Mouse (Mus musculus) limb, embryonic 11.5 days (tissue): ENCODE results near the gene Sord. TPM values are rescaled to one million over a fixed set of nuclear protein-coding genes. Genes with fewer than 3 reads are reported as not detected.

Source experiments
- ATAC-seq: fragments of 200-750 bp; cut with Nextera tagmentation; 2 replicates; pipeline ENCODE4 v1.8.0; 2017; ENCODE audit warnings: low read depth; ENCODE audit not compliant: insufficient number of reproducible peaks, low FRiP score, low TSS enrichment
- DNase-seq: peaks from one replicate; pipeline ENCODE4 v3.0.0-alpha.2; 2015; ENCODE audit warnings: low spot score
- H3K27ac ChIP-seq: fragments of 300-500 bp; sonication (generic); replicated peaks from 2 replicates; pipeline ENCODE4 v1.5.1; 2014; ENCODE audit warnings: low read depth, mild to moderate bottlenecking, low read length
- H3K27me3 ChIP-seq: fragments of 300-500 bp; sonication (generic); 2 replicates; pipeline ENCODE4 v1.6.1; 2014; ENCODE audit warnings: mild to moderate bottlenecking, low read length, mixed read lengths; ENCODE audit not compliant: control insufficient read depth, insufficient read depth
- H3K36me3 ChIP-seq: fragments of 300-500 bp; sonication (generic); 2 replicates; pipeline ENCODE4 v1.6.1; 2014; ENCODE audit warnings: mild to moderate bottlenecking, low read length, moderate library complexity, mixed read lengths; ENCODE audit not compliant: control insufficient read depth, insufficient read depth
- H3K4me1 ChIP-seq: fragments of 300-500 bp; sonication (generic); 2 replicates; pipeline ENCODE4 v1.6.1; 2014; ENCODE audit warnings: low read length, mixed read lengths; ENCODE audit not compliant: control insufficient read depth, insufficient read depth
- H3K4me2 ChIP-seq: fragments of 300-500 bp; sonication (generic); 2 replicates; pipeline ENCODE4 v1.6.1; 2014; ENCODE audit warnings: low read depth, mild to moderate bottlenecking, moderate library complexity; ENCODE audit not compliant: severe bottlenecking
- H3K4me3 ChIP-seq: fragments of 300-500 bp; sonication (generic); 2 replicates; pipeline ENCODE4 v1.5.1; 2014; ENCODE audit warnings: low read depth, low read length
- H3K9ac ChIP-seq: fragments of 300-500 bp; sonication (generic); 2 replicates; pipeline ENCODE4 v1.6.1; 2014; ENCODE audit warnings: mild to moderate bottlenecking, low read length
- H3K9me3 ChIP-seq: fragments of 300-500 bp; sonication (generic); 2 replicates; pipeline ENCODE4 v1.6.1; 2016; ENCODE audit warnings: low read length; ENCODE audit not compliant: control insufficient read depth
- WGBS: fragments of 180-500 bp; shearing (Covaris S2); extraction: QIAGEN DNeasy Blood & Tissue Kit; methylation state at CpG from one replicate; pipeline ENCODE4 v1.1.7; 2014; 5-methylcytosine and 5-hydroxymethylcytosine counted together
- polyA plus RNA-seq: library from polyadenylated mRNA; unstranded; fragments of >200 nt; fragmentation: Nextera tagmentation; extraction: Ambion mirVana; gene quantifications from 2 replicates; pipeline ENCODE4 v1.2.1, GENCODE M21; 2014

Gene Sord
- polyA plus RNA-seq = 17.0 and 17.1 TPM in 2 replicates

GRCm38 (mm10) chr2:122234611-122235288, at the start of gene Sord:
TSS of gene Sord (plus strand) at chr2:122234749.
- Histone ChIP-seq H3K9me3 (no peaks in the 10 kb centered on the region), H3K4me3 (peak within 1 kb of the TSS; percentile 38), H3K4me1 (no peaks in the 10 kb centered on the region), H3K27ac (no peak within 1 kb of the TSS), H3K36me3 (no peaks in the 10 kb centered on the region), H3K9ac (peak within 1 kb of the TSS; percentile 38), H3K27me3 (no peaks in the 10 kb centered on the region), H3K4me2 (peak within 1 kb of the TSS; percentile 75)
- WGBS = under 1% methylated on average over 35 of the region's 35 CpGs
- peak; percentile 94 for ATAC-seq
- DNase-seq = peak; percentile 88

GRCm38 (mm10) chr2:122185086-122185485, 49.5 kb upstream of the Sord start:
- WGBS = 94% methylated on average over 4 of the region's 4 CpGs

DNA sequence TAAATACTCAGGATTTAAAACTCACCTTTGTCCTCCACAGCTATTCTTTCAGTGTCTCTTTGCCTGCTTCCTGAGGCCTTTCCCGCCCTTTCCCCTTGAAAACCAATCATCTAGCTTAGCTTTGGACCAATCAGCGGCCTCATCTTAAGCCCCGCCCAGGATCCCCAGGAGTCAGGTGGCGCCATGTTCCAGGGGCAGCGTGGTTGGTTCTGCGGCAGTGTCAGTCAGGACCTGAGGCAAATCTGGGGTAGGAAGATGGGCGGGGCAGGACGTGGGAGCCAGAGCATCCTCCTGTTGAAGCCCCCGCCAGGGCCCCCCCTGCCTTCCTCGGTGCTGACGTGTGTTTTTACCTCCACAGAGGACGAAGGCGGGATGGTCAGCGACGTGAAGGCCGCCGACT, 48.4 kb upstream of the Sord start, which contains the start of the genes Patl2 and Terb2:
TSS of gene Patl2 (minus strand) at position 84 of the 400 bp plus-strand sequence.
TSS of gene Terb2 (plus strand) at position 167 of the 400 bp plus-strand sequence.
- no peak for ATAC-seq
- DNase-seq = no peak
- Histone ChIP-seq H3K4me3 (no peak within 1 kb of the TSS), H3K9me3 (no peaks in the 10 kb centered on the region), H3K36me3 (no peaks in the 10 kb centered on the region), H3K4me1 (no peaks in the 10 kb centered on the region), H3K9ac (no peak within 1 kb of the TSS), H3K27ac (no peak within 1 kb of the TSS), H3K4me2 (no peak within 1 kb of the TSS), H3K27me3 (no peaks in the 10 kb centered on the region)
- 80% methylated on average over 17 of the region's 17 CpGs for WGBS

More at GRCm38 (mm10) chr2:122185086-122185485, 49.5 kb upstream of the Sord start:
- DNase-seq (no peak), ATAC-seq (no peak)
- Histone ChIP-seq H3K27me3 (no peaks in the 10 kb centered on the region), H3K36me3 (no peaks in the 10 kb centered on the region), H3K27ac (no peak overlapping the region), H3K4me3 (no peak overlapping the region), H3K4me2 (no peak overlapping the region), H3K9me3 (no peaks in the 10 kb centered on the region), H3K9ac (no peak overlapping the region), H3K4me1 (no peaks in the 10 kb centered on the region)

DNA sequence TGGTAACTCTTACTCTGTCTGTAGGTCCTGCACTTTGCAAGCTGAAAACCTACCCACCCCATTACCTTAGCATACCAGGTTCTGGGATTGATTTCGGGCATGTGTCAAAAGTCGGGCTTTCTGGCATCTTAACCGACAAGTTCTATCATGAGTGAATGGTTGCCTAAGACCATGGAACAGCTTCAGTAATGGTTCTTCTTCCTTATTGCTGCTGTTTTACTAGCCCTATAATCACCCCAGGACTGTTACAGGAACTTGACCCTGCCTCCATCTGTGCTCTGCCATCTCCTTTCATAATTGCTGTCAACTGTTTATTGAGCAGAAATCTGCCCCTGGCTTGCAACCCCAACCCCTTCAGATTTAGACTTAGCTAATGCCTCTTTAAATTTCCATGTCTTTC, 47.8 kb upstream of the Sord start:
- 77% methylated on average over 3 of the region's 3 CpGs for WGBS
- Histone ChIP-seq H3K4me2 (no peak overlapping the region), H3K4me3 (no peak overlapping the region), H3K36me3 (no peaks in the 10 kb centered on the region), H3K27ac (no peak overlapping the region), H3K9me3 (no peaks in the 10 kb centered on the region), H3K27me3 (no peaks in the 10 kb centered on the region), H3K9ac (no peak overlapping the region), H3K4me1 (no peaks in the 10 kb centered on the region)
- DNase-seq (no peak), ATAC-seq (no peak)

DNA sequence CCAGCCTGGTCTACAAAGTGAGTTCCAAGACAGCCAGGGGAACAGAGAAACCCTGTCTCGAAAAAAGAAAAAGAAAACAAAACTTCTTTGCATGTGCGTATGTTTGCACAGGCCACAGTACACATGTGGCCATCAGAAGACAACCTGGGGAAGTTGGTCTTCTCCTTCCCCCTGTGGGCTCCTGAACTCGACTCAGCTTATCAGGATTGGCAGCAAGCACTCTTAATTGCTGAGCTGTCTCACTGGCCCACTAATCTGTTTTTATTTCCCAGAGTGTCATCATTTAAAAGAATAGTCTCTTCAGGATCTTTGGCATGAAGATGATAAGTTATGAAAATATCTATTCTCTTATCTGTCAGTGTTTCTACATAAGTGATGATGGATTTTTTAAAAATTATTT, 42.7 kb upstream of the Sord start:
- H3K36me3 ChIP-seq = no peaks in the 10 kb centered on the region
- H3K9ac ChIP-seq = no peak overlapping the region
- no peaks in the 10 kb centered on the region for H3K27me3 ChIP-seq
- no peaks in the 10 kb centered on the region for H3K9me3 ChIP-seq
- no peak overlapping the region for H3K4me2 ChIP-seq
- no peak overlapping the region for H3K27ac ChIP-seq
- no peak overlapping the region for H3K4me3 ChIP-seq
- 78% methylated on average over 3 of the region's 3 CpGs for WGBS
- no peak for ATAC-seq
- DNase-seq = no peak
- H3K4me1 ChIP-seq = no peaks in the 10 kb centered on the region

GRCm38 (mm10) chr2:122194509-122194929, 40.0 kb upstream of the Sord start:
- Histone ChIP-seq H3K4me2 (no peak overlapping the region), H3K9me3 (no peaks in the 10 kb centered on the region), H3K36me3 (no peaks in the 10 kb centered on the region), H3K4me3 (no peak overlapping the region), H3K27me3 (no peaks in the 10 kb centered on the region), H3K4me1 (no peaks in the 10 kb centered on the region), H3K27ac (no peak overlapping the region), H3K9ac (no peak overlapping the region)
- ATAC-seq = no peak
- WGBS = 76% methylated on average over 1 of the region's 1 CpGs
- DNase-seq = no peak

GRCm38 (mm10) chr2:122201501-122201900, 33.0 kb upstream of the Sord start:
- no peaks in the 10 kb centered on the region for H3K27me3 ChIP-seq
- no peaks in the 10 kb centered on the region for H3K36me3 ChIP-seq
- no peaks in the 10 kb centered on the region for H3K9me3 ChIP-seq
- no peak overlapping the region for H3K27ac ChIP-seq
- H3K4me3 ChIP-seq = no peak overlapping the region
- no peaks in the 10 kb centered on the region for H3K4me1 ChIP-seq
- no peak overlapping the region for H3K4me2 ChIP-seq
- no peak for DNase-seq
- no peak overlapping the region for H3K9ac ChIP-seq
- ATAC-seq = no peak
- 92% methylated on average over 1 of the region's 1 CpGs for WGBS

DNA sequence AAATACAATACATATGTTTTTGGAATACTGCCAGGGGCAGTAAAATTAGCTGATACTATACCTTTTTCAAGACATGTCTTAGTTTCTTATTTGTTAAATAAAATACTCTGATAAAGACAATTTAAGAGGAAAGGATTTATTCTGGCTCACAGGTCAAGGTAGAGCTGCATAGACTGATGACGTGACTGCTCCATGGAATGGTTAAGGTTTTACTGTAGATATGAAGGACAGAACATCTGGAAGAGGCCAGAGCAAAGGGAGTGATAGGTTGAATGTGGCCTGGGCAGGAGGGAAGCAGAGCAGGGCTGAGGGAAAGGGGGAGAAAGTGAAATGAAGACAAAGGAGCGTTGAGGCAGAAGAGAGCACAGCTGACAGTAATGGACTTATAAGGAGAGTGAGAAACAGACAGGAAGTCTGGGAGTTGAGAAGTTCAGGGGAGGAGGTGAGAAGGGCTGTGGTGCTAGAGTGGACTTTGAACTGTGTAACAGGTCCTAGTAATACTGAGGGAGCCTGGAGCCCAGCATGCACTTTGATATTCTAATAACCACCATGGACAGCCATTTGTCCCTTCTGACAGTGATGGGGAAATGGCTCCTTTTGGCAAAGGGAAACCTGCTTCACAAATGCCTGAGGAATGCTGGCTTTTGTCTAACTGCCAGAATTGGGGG, 28.0 kb upstream of the Sord start:
- no peaks in the 10 kb centered on the region for H3K4me1 ChIP-seq
- no peaks in the 10 kb centered on the region for H3K9me3 ChIP-seq
- H3K27ac ChIP-seq = no peak overlapping the region
- no peak overlapping the region for H3K4me3 ChIP-seq
- H3K27me3 ChIP-seq = no peaks in the 10 kb centered on the region
- no peaks in the 10 kb centered on the region for H3K36me3 ChIP-seq
- DNase-seq (no peak), ATAC-seq (no peak)
- 45% methylated on average over 2 of the region's 2 CpGs for WGBS
- H3K4me2 ChIP-seq = no peak overlapping the region
- H3K9ac ChIP-seq = no peak overlapping the region
